Mouse (Mus musculus): Measurements from ENCODE around the gene Snapin.

- no peak for TF ChIP-seq CTCF (IDR thresholded peaks at IDR 0.05; ENCODE audit: control insufficient read depth, insufficient read depth, insufficient replicate concordance, low read depth, low read length)
- TF ChIP-seq POLR2A (IDR thresholded peaks at IDR 0.05; ENCODE audit: control insufficient read depth, low read depth, low read length): no peak
Measured at GRCm38 (mm10) chr3:90461935-90462334, 28.9 kb downstream of the Snapin start.

All from testis, adult 2 months (tissue).